Mouse (Mus musculus): ENCODE measurements around the gene Ccdc170. TPM values are rescaled to one million over a fixed set of nuclear protein-coding genes. Genes with fewer than 3 reads are reported as not detected.

The Ccdc170 gene
- polyA plus RNA-seq, 1 experiment, result 3.8 TPM

GRCm38 (mm10) chr10:4610234-4610633 is 127.9 kb downstream of the Ccdc170 start:
- no peaks in the 10 kb centered on the region for H3K36me3 ChIP-seq (ENCODE audit: control insufficient read depth, insufficient read depth, low read length)
- no peak overlapping the region for H3K4me3 ChIP-seq (ENCODE audit: insufficient read depth, low read depth, low read length)
- H3K27ac ChIP-seq (ENCODE audit: insufficient read depth, low read depth, low read length), result no peak overlapping the region
- DNase-seq, result no peak
- TF ChIP-seq CTCF (conservative IDR thresholded peaks at IDR 0.05; ENCODE audit: insufficient read depth, insufficient read length, low read depth, low read length), result no peak
- TF ChIP-seq POLR2A (IDR thresholded peaks at IDR 0.05; ENCODE audit: low read depth, low read length), result no peak
- H3K27me3 ChIP-seq (replicated peaks; ENCODE audit: control insufficient read depth, insufficient read depth, low read length), result no peaks in the 10 kb centered on the region
- WGBS, result 80% methylated on average over 2 of the region's 2 CpGs
- no peaks in the 10 kb centered on the region; the same call in 1 of the 2 replicates for H3K4me1 ChIP-seq (ENCODE audit: control insufficient read depth, insufficient read depth, low read length)

- 11% methylated on average over 13 of the region's 13 CpGs for WGBS
- Histone ChIP-seq H3K27ac (ENCODE audit: insufficient read depth, low read depth, low read length) (peak within 1 kb of the TSS; percentile 81), H3K27me3 (replicated peaks; ENCODE audit: control insufficient read depth, insufficient read depth, low read length) (no peaks in the 10 kb centered on the region), H3K4me3 (ENCODE audit: insufficient read depth, low read depth, low read length) (peak within 1 kb of the TSS; percentile 59), H3K36me3 (ENCODE audit: control insufficient read depth, insufficient read depth, low read length) (no peaks in the 10 kb centered on the region), H3K4me1 (ENCODE audit: control insufficient read depth, insufficient read depth, low read length) (no peaks in the 10 kb centered on the region; the same call in 1 of the 2 replicates)
- peak; percentile 74 for DNase-seq
- TF ChIP-seq POLR2A (IDR thresholded peaks at IDR 0.05; ENCODE audit: low read depth, low read length) (no peak), CTCF (conservative IDR thresholded peaks at IDR 0.05; ENCODE audit: insufficient read depth, insufficient read length, low read depth, low read length) (0 out of 2 replicates have a peak, but pooled peaks have one; percentile 13)
Measured at GRCm38 (mm10) chr10:4611386-4612155, 129.3 kb downstream of the Ccdc170 start, which contains the start of gene Esr1. Esr1 (plus strand) TSS chr10:4611593.

Other genes starting within 250 kb of the Ccdc170 start
- gene Akap12, start 216.1 kb upstream of the Ccdc170 start, polyA plus RNA-seq (2012; rRNA removed), result 5.0 and 6.0 TPM in 2 replicates
- 6.6 and 6.9 TPM in 2 replicates for gene Zbtb2, start 94.4 kb upstream of the Ccdc170 start, polyA plus RNA-seq (2012; rRNA removed)
- 66.7 and 72.2 TPM in 2 replicates for gene Rmnd1, start 50.1 kb upstream of the Ccdc170 start, polyA plus RNA-seq (2012; rRNA removed)
- 7.9 and 9.1 TPM in 2 replicates for gene Armt1, start 50.0 kb upstream of the Ccdc170 start, polyA plus RNA-seq (2012; rRNA removed)
- gene Esr1, start 129.1 kb downstream of the Ccdc170 start, polyA plus RNA-seq (2012; rRNA removed), result 5.1 and 6.4 TPM in 2 replicates

All from kidney, adult 2 months (tissue).